Mouse (Mus musculus): ENCODE results near the gene Ryr1.

Gene Ryr1

DNA sequence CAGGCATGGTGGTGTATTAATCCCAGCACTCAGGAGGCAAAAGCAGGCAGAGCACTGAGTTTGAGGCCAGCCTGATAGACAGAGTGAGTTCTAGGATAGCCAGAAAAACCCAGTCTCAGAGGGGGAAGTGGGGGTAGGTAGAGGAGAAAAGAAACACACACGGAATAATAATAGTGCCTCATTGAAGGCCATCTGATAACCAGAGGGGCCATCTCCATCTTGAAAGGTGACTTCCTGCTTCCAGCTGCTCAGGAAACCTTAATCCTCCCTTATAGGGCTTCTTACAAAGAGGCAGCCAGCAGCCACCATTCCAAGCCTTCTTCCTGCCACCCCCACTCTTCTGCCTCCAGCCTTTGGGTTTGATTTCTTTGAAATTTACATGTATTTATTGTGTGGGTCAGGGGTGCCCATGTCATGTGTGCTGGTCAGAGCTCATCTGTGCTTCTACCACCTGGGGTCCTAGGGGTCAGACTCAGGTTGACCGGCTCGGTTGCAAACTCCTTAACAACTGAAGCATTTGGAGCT is 161.5 kb downstream of the Ryr1 start:
- CTCF ChIA-PET, result interaction anchor here (1.5 kb wide), 1 partner anchor 75 kb away, joined by 4 read pairs; no protein-coding TSS in a partner anchor

DNA sequence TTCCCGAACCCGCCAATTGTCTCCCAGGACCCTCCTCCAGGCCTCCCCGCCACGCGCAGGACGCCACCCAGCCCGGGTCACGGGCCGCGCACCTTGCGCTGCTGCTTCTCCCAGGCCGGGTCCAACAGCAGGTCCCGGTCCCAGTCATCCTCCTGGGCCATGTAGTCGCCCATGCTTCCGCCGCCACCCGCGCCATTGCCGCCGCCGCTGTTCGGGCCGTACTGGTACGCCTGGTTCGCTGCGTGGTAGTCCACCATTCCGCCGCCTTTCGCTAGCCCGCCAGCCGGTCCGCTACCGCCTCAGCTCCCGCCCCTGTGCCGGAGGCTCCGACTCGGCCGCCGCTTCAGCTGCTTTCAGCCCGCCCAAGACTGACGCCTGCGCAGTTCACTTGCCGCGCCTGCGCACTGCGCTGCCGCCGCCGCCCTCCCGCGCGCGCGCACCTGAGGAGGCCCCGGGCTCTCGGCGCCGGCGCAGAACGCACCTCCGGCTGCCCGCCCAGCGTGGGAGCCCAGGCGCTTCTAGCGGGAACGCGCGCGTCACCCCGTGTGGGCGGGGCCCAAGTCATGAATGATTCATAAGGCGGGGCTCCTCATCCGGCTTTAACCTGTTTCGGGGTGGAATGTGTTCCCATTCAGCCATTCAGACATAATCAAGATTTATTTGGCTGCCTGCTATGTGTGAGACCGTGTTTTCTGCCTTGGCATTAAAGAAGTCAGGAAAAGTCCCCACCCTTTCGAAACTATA is 162.9 kb downstream of the Ryr1 start, which contains the start of gene Actn4:
TSS of gene Actn4 (minus strand) at position 414 of the 744 bp plus-strand sequence.
- CTCF ChIA-PET, result interaction anchor here (0.6 kb wide), 4 partner anchors 32 to 670 kb away, joined by 3 to 5 read pairs (median 4); no protein-coding TSS in a partner anchor

DNA sequence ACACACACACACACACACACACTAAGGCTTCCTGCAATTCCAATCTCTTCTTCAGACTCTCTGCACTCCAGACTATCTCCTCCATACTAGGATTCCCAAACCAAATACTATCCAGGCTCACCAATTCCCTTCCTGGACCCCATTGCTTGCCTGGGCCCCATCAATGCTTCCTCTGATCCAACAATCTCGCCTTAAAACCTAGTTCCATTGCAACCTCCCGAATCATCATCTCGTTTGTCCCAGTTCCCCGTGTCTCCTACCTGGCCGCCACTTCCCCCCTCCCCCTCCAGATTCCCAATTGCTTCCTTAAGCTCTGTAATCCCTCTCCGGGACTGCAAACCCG is 163.4 kb downstream of the Ryr1 start:
- CTCF ChIA-PET, result interaction anchor here (0.6 kb wide), 4 partner anchors 33 to 670 kb away, joined by 3 to 5 read pairs (median 4); no protein-coding TSS in a partner anchor

DNA sequence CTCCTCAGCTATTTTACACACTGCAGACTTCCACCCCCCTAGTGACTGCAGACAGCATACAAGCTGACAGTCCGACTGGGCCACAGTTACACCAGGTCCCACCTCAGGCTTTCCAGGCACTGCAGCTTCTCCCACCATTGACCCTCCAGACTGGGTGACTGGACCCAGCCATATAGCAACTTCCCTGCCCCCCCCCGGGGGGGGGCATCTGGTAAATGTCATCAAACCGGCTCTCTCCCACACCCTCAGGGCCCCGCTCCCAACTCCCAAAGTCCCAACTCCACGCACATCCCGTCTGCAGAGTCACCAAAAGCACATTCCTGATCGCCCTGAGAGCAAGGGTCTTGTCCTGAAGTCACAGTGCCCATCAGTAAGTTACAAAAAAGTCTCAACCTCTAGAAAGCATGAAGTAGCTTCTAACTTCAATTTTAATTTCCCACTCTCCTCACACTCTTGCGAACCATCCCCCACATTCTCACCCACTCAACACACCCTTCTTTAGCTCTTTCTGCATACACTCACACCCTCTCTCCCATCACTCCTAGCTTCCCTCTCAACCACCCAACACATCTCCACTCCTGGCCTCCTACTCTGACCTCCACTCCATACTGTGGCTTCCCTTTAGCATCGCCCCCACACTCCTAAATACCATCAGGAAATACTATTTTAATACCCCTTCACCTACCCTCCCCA is 164.5 kb downstream of the Ryr1 start:
- CTCF ChIA-PET, result no interaction called here

DNA sequence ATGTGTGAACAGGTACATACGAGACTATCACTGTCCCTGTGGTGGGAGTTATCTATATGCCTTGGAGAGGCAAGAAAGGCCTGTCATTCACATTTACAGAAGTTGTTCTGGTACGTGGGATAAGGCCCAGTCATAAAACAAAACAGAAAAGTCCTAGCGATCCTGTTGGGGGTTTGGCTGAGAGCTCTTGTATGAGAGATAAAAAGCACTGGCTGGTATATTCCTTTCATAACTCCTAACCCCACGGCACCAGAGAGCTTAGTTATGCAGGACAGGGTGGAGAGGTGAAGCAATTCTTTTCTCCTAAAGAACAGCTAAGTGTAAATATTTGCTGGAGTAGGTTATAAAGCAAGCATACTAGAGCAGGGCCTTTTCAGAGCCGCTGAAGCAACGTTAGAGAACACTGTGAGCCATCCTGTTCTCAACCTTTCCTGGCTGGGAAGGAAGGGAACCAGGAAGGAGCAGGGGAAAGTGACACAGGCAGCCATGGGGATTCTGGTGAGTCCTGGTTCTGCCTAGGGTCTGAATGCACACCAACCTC is 165.4 kb downstream of the Ryr1 start:
- CTCF ChIA-PET, result interaction anchor here (0.6 kb wide), 1 partner anchor 580 kb away, joined by 15 read pairs; the partner anchor contains the start of gene Zfp36

DNA sequence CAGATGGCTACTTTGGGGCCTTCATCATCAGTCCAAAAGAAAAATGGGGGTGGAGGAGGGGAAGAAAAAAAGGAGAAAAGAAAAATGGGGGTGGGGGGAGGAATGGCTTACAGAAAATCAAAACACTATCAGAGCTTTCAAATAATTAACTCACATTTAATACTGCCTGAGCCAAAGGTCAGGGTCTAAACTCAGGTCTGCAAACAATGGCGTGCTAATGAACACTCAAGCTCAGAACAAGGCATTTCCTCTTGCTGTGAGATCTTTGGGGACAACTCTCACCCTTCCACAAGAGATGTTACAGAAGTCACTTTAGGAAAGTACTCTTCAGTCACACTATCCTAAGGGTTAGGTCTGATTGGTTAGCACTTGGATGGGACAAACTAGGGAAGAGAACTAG is 166.2 kb downstream of the Ryr1 start:
- CTCF ChIA-PET, result interaction anchor here (0.6 to 0.9 kb wide), 5 partner anchors 26 to 444 kb away, joined by 3 to 9 read pairs (median 6); no protein-coding TSS in a partner anchor

DNA sequence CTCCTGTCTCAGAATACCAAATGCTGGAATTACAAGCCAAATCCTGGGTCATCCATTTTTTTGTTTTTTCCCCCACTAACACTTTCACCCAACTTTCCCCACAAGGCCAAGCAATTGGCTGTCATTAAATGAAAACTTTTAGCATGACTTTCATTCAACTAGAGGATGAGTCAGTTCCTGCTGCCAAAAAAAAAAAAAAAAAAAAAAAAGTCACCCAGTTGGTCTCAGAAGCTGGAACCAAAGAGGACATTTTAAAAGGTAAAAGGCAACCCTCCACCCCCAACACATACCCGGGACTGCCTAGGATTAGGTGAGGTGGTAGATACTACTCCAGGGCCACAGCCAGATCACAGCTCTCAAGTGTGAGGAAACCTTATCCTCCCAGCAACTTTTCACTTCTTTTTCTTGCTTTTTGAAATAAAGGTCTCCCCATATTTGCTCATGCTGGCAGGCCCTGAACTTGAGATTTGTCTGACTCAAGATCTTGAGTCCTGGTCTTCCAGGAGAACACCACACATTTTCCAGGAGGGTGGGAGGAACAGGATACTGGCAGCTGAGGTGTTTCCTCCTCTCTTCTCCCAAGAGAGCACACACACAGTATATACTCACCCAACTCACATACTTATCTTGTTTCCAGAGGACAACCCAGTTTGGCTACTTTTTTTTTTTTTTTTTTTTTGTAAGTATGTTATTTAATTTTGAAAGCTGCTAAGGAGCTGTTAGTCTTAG is 166.8 kb downstream of the Ryr1 start:
- CTCF ChIA-PET, result interaction anchor here (0.6 to 0.9 kb wide), 7 partner anchors 25 to 516 kb away, joined by 3 to 9 read pairs (median 4); no protein-coding TSS in a partner anchor

DNA sequence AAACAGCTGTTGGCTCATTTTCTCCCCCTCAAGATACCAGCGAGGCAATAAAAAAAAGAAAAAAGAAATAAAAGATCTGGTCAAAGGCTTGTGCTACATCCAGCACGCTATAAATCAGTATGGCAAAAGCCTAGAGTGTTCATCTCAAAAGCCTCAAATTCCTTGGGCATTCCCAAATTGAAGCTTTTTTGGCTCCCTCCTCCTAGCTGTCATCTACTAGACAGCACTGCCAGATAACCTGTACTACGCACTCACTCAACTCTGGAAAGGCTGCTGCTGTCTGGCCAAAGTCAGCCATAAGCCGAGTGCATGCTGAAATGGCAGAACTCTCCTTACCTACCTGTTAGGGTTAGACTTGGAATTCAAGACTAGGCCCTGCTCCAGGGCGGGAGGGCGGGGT is 167.7 kb downstream of the Ryr1 start:
- CTCF ChIA-PET, result interaction anchor here (0.6 to 1.1 kb wide), 2 partner anchors 84 to 276 kb away, joined by 3 read pairs; no protein-coding TSS in a partner anchor

DNA sequence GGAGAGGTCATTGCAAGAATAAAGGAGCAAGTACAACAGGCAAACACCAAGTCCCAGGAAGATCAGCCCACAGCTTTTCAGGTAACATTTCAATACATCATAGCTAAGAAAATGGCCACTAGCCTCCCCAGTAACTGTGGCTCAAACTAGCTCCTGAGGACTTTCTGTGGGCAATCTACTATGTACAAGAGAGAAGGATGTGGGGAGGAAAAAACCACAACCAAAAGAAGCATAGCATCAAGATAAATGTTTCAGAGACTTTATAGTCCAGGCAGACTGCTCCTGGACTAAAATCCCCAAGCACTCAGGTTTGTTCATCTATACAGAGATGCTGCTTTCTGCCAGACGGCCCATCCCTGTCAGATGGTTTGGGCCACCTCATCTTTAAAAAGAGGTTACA is 168.7 kb downstream of the Ryr1 start:
- CTCF ChIA-PET, result interaction anchor here (1.1 kb wide), 1 partner anchor 85 kb away, joined by 3 read pairs; no protein-coding TSS in a partner anchor

DNA sequence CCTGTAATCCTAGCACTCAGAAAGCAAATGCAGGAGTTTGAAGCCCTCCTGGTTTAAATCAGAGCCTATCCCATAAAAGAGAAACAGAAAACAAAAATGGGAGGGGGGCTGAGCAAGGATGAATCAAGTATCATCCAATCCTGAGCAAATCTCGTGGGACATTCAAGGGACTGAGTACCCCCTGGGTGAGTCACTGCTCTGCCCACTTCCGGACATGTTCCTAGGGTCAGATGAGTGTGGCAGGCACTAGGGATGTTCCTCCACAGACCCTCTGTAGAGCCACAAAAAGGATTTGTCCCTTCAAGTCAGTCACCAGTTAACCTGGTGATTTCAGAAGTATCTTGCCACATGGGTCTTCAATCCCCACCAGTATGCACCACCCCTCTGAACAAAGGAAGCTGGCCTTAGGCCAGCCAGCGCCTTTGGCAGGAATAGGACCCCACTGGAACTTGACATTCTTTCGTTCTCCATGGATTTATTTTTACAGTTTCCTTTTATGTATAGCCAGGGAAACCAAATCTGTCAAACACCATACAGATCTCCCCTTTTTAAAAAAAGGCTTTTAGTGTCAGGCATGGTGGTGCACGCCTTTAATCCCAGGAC is 169.6 kb downstream of the Ryr1 start:
- CTCF ChIA-PET, result no interaction called here

DNA sequence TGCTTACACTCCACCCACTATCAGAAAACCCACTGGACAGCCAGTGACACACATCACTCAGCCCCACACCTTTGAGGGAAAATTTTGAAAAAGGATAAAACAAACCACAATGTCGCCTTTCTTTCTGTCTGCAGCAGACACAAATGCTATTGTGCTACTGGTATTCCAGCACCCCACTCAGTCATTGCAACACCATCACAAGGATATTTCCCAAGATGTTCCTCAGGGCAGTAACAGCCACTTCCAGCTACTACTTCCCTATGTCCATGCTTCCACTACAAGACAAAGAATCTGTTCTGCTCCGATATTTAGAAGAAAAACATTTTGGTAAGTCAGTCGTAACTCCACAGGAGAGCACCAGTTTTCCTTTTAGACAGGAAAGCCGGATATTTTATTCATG is 170.2 kb downstream of the Ryr1 start:
- CTCF ChIA-PET, result no interaction called here

DNA sequence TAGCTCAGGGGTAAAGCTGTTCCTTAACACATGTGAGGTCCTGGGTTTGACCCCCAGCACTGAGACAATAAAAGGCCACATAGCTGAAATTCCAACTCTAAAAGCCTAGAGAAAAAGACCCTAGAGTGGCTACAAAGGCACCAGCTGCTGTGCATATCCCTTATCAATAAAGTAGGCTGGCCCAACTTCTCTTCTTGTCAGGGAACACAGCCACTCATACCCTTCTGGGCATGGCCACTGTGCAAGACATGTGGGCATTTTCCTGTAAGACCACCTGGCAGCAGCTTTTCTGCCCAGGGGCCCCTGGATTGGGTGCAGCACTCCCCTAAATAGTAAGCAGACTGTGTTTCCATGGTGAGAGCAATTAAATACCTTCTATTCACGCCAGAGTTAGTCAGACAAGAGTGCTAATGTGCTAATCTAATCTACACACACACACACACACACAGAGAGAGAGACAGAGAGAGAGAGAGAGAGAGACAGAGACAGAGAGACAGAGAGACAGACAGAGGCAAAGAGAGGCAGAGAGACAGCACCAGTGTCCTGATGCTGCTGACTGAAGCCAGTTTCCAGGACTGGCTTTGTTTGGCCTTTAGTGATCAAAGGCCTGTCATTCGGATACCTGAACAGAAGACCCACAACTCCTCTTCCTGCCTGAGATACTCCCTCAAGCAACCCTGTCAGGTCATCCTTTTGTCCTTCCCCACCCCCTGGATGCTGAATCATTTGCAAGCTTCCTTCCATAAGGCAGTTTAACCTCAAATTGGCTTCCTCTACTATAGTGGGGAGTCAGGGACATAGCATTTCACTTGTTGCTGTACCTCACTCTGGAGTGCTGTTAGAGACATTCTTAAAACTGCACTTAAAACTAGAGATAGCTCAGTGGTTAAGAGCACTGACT is 171.3 kb downstream of the Ryr1 start:
- CTCF ChIA-PET, result interaction anchor here (0.6 to 0.7 kb wide), 2 partner anchors 8 to 1538 kb away, joined by 3 to 8 read pairs; no protein-coding TSS in a partner anchor
